Mouse (Mus musculus) forebrain, embryonic 13.5 days (tissue): ENCODE measurements around the gene Bpifa6. TPM values are rescaled to one million over a fixed set of nuclear protein-coding genes. Genes with fewer than 3 reads are reported as not detected.

Source experiments
- ATAC-seq: fragments of 200-750 bp; cut with Nextera tagmentation; 2 replicates; pipeline ENCODE4 v1.8.0; 2017
- H3K27ac ChIP-seq: fragments of 300-500 bp; sonication (generic); 2 replicates; pipeline ENCODE4 v1.5.1; 2015; ENCODE audit warnings: inconsistent platforms, mild to moderate bottlenecking, moderate library complexity
- H3K27me3 ChIP-seq: fragments of 300-500 bp; sonication (generic); 2 replicates; pipeline ENCODE4 v1.6.1; 2015; ENCODE audit warnings: mild to moderate bottlenecking, inconsistent platforms
- H3K36me3 ChIP-seq: fragments of 300-500 bp; sonication (generic); 2 replicates; pipeline ENCODE4 v1.6.1; 2015; ENCODE audit warnings: mild to moderate bottlenecking, inconsistent platforms; ENCODE audit not compliant: poor library complexity, severe bottlenecking
- H3K4me1 ChIP-seq: fragments of 300-500 bp; sonication (generic); 2 replicates; pipeline ENCODE4 v1.6.1; 2015; ENCODE audit warnings: inconsistent platforms
- H3K4me2 ChIP-seq: fragments of 300-500 bp; sonication (generic); 2 replicates; pipeline ENCODE4 v1.6.1; 2015; ENCODE audit warnings: inconsistent platforms, mild to moderate bottlenecking, moderate library complexity
- H3K4me3 ChIP-seq: fragments of 300-500 bp; sonication (generic); 2 replicates; pipeline ENCODE4 v1.5.1; 2015; ENCODE audit warnings: mild to moderate bottlenecking, inconsistent platforms
- H3K9ac ChIP-seq: fragments of 300-500 bp; sonication (generic); 2 replicates; pipeline ENCODE4 v1.6.1; 2015; ENCODE audit warnings: mild to moderate bottlenecking, inconsistent platforms
- H3K9me3 ChIP-seq: fragments of 300-500 bp; sonication (generic); replicated peaks from 2 replicates; pipeline ENCODE4 v1.6.1; 2016; ENCODE audit warnings: inconsistent platforms
- WGBS: fragments of 180-500 bp; shearing (Covaris S2); methylation state at CpG from one replicate; pipeline ENCODE4 v1.1.7; 2015; 5-methylcytosine and 5-hydroxymethylcytosine counted together
- polyA plus RNA-seq: library from polyadenylated mRNA; unstranded; fragments of >200 nt; fragmentation: Nextera tagmentation; extraction: Ambion mirVana; gene quantifications from 2 replicates; pipeline ENCODE4 v1.2.1, GENCODE M21; 2015

Gene Bpifa6
- polyA plus RNA-seq = not detected in 2 replicates

DNA sequence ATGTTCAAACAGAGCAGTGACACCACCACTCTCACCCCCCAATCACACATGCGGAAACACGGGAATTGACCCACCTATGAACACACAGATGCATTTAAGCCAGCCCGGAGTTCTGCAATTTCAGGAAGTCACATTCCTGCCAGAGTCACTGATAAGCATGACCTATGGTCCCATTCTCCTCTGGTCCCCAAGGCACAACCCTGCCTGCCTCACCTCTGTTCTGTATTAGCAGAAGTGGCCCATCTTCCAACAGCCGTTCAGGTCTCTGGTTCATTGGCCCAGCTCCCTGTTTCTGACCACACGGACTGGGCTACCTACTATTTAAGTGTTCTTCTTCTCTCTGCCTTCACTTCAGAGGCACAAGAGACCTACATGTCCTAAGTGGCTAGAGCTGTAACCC, at the start of gene Bpifa6:
Bpifa6 (plus strand) TSS at position 364 of the 400 bp plus-strand sequence.
- ATAC-seq = no peak
- H3K9me3 ChIP-seq = no peaks in the 10 kb centered on the region

DNA sequence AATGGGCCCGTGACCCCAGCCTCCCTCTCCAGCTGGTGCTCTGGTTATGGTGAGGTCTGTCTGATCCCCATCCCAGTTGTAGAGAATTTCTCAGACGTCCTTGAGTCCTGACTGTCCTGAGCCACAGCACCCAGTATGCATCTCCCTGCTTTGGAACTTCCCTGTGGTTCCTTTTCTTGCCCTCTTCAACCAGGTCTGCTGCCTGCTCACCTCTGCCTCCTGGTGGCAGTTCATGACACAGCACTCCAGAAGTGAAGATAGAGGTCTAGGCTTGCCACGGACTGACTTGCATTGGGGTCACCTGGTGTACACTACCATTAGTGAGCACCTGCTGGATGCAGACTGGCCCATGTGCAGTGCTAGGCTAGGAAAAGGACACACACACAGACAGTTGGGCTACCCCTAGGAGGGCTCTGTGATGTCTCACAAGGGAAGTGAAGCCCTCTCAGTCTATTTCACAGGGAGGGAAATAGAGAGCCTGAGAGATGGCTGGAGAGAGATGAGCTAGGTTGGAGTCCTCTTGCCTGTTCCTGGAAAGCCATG, 44.8 kb upstream of the Bpifa6 start:
- Histone ChIP-seq H3K27me3 (no peaks in the 10 kb centered on the region), H3K4me2 (no peak overlapping the region), H3K4me3 (no peak overlapping the region), H3K9ac (no peak overlapping the region), H3K36me3 (no peaks in the 10 kb centered on the region), H3K27ac (no peak overlapping the region), H3K4me1 (peaks cover 7% of the 10 kb centered on the region), H3K9me3 (no peaks in the 10 kb centered on the region)
- WGBS = 42% methylated on average over 3 of the region's 3 CpGs
- ATAC-seq = no peak

More for the DNA sequence above, at the start of gene Bpifa6:
- no peaks in the 10 kb centered on the region for H3K36me3 ChIP-seq
- no peaks in the 10 kb centered on the region for H3K27me3 ChIP-seq
- no peak within 1 kb of the TSS for H3K27ac ChIP-seq
- H3K4me2 ChIP-seq = no peak within 1 kb of the TSS
- no peak within 1 kb of the TSS for H3K9ac ChIP-seq
- WGBS = 91% methylated on average over 5 of the region's 5 CpGs
- no peaks in the 10 kb centered on the region for H3K4me1 ChIP-seq
- H3K4me3 ChIP-seq = no peak within 1 kb of the TSS

DNA sequence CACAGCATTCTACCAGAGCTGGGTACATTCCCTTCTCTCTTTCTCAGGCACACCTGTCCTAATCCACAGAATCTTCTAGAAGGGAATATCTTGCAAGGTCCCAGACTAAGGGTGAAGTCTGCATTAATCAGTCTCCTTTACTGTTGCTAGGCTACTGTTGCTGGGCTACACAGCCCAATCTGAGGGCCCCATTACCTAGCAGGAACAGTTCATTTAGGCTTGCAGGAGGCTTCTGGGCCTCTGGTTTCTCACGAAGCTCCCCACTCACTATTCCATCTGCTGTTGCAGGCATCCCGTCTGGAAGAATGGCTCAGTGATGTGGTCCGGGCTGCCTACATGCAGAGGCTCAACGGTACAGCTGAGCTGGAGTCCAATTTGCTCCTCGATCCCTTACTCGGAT, 43.6 kb upstream of the Bpifa6 start:
- H3K36me3 ChIP-seq = no peaks in the 10 kb centered on the region
- no peak overlapping the region for H3K4me2 ChIP-seq
- H3K4me3 ChIP-seq = no peak overlapping the region
- H3K27me3 ChIP-seq = no peaks in the 10 kb centered on the region
- H3K27ac ChIP-seq = peak overlapping the region; percentile 35; the same call in 1 of the 2 replicates
- H3K9ac ChIP-seq = no peak overlapping the region
- H3K4me1 ChIP-seq = peaks cover 7% of the 10 kb centered on the region
- 48% methylated on average over 6 of the region's 6 CpGs for WGBS
- H3K9me3 ChIP-seq = no peaks in the 10 kb centered on the region
- peak; percentile 55; the same call in 1 of the 2 replicates for ATAC-seq

DNA sequence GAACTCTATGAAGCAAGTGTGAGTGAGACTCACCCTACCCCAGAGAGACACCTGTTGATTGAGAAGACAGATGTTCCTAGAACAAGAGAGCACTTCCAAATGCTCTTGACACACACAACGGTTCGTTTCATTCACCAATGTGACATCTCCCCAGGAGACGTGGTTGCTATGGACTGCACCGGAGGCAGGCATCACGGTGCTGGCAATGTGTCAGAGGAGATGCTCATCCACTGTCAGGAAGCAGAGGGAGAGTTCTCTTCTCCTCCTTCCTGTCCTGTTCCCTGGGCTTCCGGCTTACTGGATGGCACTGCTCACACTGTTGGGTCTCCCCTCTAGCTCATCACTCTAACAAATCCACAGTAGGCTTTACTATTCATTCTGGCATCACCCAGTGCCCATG, 41.4 kb upstream of the Bpifa6 start:
- Histone ChIP-seq H3K36me3 (no peaks in the 10 kb centered on the region), H3K9me3 (no peaks in the 10 kb centered on the region), H3K9ac (no peak overlapping the region), H3K4me2 (no peak overlapping the region), H3K27me3 (no peaks in the 10 kb centered on the region), H3K4me1 (peaks cover 7% of the 10 kb centered on the region), H3K27ac (no peak overlapping the region), H3K4me3 (no peak overlapping the region)
- no peak for ATAC-seq
- WGBS = 78% methylated on average over 6 of the region's 6 CpGs

DNA sequence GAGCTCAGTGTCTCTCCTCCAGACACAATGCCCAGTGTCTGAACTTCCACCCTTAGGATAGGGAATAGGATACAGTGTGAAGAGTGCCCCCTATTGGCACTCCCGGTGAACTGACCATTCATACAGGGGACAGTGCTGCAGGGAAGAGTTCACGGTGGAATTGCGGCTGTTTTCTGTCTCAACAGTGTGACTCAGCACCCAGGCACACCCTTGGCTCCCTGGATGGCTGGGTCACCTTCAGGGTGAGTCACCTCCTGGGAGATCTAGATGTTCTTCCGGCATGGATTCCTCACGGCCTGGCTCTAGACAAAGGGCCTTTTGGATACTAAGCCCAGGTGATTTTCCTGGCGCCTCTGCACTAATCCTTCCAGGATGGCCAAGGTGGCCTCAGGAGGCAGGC, 39.4 kb upstream of the Bpifa6 start:
- WGBS = 88% methylated on average over 6 of the region's 6 CpGs
- Histone ChIP-seq H3K4me2 (no peak overlapping the region), H3K36me3 (no peaks in the 10 kb centered on the region), H3K4me1 (peaks cover 7% of the 10 kb centered on the region), H3K9ac (no peak overlapping the region), H3K27me3 (no peaks in the 10 kb centered on the region), H3K4me3 (no peak overlapping the region), H3K27ac (no peak overlapping the region), H3K9me3 (no peaks in the 10 kb centered on the region)
- ATAC-seq = no peak

DNA sequence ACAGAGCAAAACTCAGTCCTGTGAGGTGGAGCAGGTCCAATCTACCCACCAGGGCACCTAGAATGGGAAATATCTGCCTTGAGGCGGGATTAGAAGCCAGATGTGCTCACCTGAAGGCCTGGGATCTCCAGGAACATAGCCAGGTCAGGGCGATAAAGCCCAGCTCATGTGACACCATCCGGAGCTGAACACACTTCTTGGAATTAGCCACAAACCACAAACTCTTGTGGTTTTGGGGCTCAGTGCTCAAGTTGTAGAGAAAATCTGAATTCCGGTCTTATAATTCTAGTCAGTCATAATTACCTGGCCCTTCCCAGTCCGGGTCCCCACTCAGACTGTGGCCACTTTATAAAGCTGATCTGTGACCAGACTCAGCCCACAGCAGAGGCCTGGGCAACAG, 36.9 kb upstream of the Bpifa6 start, which contains the start of gene Bpifb4:
Bpifb4 (plus strand) TSS at position 370 of the 400 bp plus-strand sequence.
- H3K9ac ChIP-seq = no peak within 1 kb of the TSS
- no peak within 1 kb of the TSS for H3K27ac ChIP-seq
- no peaks in the 10 kb centered on the region for H3K9me3 ChIP-seq
- no peaks in the 10 kb centered on the region for H3K36me3 ChIP-seq
- ATAC-seq = no peak
- no peak within 1 kb of the TSS for H3K4me2 ChIP-seq
- H3K4me1 ChIP-seq = no peaks in the 10 kb centered on the region
- WGBS = 88% methylated on average over 5 of the region's 5 CpGs
- H3K27me3 ChIP-seq = no peaks in the 10 kb centered on the region
- no peak within 1 kb of the TSS for H3K4me3 ChIP-seq

DNA sequence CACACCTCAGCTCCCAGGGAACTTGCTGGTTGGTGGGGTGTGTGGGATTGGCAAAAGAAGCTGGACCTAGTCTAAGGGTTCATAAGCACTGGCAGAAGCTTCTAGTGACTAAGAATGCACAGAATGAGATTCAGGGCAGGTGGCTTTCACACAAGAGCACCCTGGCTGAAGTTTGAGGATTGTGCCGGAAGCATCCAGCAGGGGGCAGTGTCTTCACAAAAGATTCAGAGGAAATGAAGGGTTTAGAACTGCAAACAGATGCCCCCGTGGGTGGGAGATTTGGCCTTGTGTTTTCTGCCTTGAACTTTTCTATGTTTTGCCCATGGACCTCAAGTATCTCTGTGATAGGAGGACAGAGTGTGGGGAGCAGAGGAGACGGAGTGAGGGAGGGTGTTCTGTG, 31.2 kb upstream of the Bpifa6 start:
- no peak overlapping the region for H3K4me3 ChIP-seq
- no peaks in the 10 kb centered on the region for H3K36me3 ChIP-seq
- WGBS = 45% methylated on average over 3 of the region's 3 CpGs
- no peaks in the 10 kb centered on the region for H3K4me1 ChIP-seq
- H3K9ac ChIP-seq = no peak overlapping the region
- no peak overlapping the region for H3K4me2 ChIP-seq
- H3K27me3 ChIP-seq = no peaks in the 10 kb centered on the region
- no peak overlapping the region for H3K27ac ChIP-seq
- no peaks in the 10 kb centered on the region for H3K9me3 ChIP-seq
- no peak for ATAC-seq

DNA sequence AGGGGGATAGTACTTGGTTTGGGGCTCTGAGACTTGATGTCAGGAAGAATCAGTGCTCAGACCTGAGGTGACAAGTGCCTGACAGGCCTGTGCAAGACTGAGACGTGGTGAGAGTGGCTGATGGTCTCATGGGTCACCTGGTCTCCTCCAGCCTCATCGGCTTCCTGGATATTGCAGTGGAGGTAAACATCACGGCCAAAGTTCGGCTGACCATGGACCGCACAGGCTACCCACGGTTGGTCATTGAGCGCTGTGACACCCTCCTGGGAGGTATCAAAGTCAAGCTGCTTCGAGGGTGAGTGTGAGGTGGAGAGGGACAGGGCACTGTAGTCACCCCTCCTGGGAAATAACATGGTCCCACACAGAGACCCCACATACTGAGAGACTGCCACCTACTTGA, 30.2 kb upstream of the Bpifa6 start:
- 91% methylated on average over 8 of the region's 8 CpGs for WGBS
- Histone ChIP-seq H3K27ac (no peak overlapping the region), H3K9me3 (no peaks in the 10 kb centered on the region), H3K9ac (no peak overlapping the region), H3K4me2 (no peak overlapping the region), H3K36me3 (no peaks in the 10 kb centered on the region), H3K4me1 (no peaks in the 10 kb centered on the region), H3K4me3 (no peak overlapping the region), H3K27me3 (no peaks in the 10 kb centered on the region)
- no peak for ATAC-seq

DNA sequence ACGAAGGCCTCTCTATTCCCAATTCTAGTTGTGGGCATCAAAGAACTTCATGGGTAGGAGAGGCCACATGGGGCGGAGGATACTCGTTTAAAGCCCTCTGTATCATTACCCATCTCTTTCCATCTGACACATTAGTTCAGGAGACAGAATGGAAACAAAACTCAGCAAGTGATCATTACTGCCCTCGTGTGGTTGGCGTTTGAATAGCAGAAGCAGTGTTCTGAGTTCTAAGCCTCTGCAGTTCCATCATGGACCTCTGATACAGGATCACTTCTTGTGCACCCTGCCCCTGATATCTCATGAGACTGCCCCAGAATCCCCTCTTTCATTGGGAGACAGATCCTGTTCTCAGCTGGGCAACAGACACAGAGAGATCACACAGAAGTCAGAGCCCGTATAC, 21.8 kb upstream of the Bpifa6 start:
- Histone ChIP-seq H3K36me3 (no peaks in the 10 kb centered on the region), H3K27ac (no peak overlapping the region), H3K27me3 (no peaks in the 10 kb centered on the region), H3K4me3 (no peak overlapping the region), H3K9ac (no peak overlapping the region), H3K4me1 (no peaks in the 10 kb centered on the region), H3K4me2 (no peak overlapping the region), H3K9me3 (no peaks in the 10 kb centered on the region)
- ATAC-seq = no peak
- 28% methylated on average over 6 of the region's 6 CpGs for WGBS

DNA sequence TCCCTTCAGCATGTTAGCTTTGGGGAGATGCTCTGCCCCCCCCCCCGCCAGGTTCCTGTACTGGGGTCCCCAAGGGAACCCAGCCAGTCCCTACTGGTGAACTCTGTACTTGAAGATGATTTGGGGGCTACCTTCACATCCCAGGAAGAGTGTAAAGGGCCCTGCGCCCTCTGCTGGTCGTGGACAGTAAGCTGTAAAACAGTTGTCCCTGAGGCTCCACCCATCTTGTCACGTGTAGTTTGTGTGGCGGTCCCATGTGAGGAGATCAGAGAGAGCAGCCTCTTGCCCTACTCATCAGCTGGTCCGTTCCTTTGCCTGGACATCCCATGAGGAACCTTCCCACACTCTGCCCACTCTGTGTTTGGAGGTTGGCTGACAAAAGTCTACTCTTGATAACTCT, 20.9 kb upstream of the Bpifa6 start:
- no peak overlapping the region for H3K27ac ChIP-seq
- H3K27me3 ChIP-seq = no peaks in the 10 kb centered on the region
- H3K9me3 ChIP-seq = no peaks in the 10 kb centered on the region
- WGBS = 6% methylated on average over 6 of the region's 6 CpGs
- H3K4me3 ChIP-seq = no peak overlapping the region
- H3K9ac ChIP-seq = no peak overlapping the region
- no peak for ATAC-seq
- no peaks in the 10 kb centered on the region for H3K36me3 ChIP-seq
- H3K4me1 ChIP-seq = no peaks in the 10 kb centered on the region
- H3K4me2 ChIP-seq = peak overlapping the region; percentile 36

DNA sequence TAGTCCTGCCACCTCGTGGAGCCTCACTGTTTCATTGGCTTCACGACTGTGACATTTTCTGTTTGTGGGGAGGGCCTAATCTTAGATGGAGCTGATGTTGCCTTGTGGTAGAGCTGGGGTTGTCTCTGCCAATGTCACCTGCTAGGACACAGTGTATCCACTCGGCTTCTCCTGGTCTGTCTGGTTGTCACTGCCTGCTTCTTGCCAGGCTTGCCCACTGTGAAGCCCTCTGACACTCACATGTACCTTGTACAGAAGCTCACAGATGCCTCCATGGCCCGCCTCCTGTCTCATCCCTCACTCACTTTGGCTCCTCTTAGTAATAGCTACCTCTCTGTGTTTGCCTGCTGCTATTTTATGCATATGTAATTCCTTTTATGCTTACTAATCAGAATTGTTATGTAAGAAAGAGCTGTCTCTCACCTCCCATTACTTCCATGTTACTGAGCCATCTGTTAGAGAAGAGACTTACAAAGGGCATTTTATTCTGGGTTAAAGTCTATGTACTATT, 11.9 kb upstream of the Bpifa6 start:
- no peak overlapping the region for H3K4me2 ChIP-seq
- WGBS = 76% methylated on average over 4 of the region's 4 CpGs
- no peaks in the 10 kb centered on the region for H3K4me1 ChIP-seq
- H3K27ac ChIP-seq = no peak overlapping the region
- H3K4me3 ChIP-seq = no peak overlapping the region
- no peaks in the 10 kb centered on the region for H3K27me3 ChIP-seq
- no peaks in the 10 kb centered on the region for H3K9me3 ChIP-seq
- no peak; the same call in 1 of the 2 replicates for ATAC-seq
- H3K36me3 ChIP-seq = no peaks in the 10 kb centered on the region
- H3K9ac ChIP-seq = no peak overlapping the region

DNA sequence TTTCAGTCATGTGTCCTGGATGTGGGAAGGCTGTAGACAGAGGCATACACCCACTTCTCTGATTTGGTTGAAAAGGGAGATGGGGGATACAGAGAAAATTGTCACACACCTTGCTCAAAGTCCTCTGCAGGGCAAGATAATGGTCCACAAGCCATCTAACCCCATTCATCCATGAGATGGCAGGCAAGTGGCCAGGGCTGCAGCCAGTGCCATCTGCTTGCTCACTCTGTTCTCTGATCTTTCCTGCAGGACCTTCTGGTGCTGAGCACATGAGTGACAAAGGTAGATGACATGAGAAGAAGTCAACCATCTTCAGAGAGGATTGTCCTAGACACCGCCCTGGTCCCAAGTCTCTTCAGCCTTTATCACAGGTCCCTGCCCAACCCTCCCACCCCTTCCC, 11.4 kb upstream of the Bpifa6 start:
- Histone ChIP-seq H3K4me1 (no peaks in the 10 kb centered on the region), H3K27me3 (no peaks in the 10 kb centered on the region), H3K4me2 (no peak overlapping the region), H3K9me3 (no peaks in the 10 kb centered on the region), H3K36me3 (no peaks in the 10 kb centered on the region), H3K9ac (no peak overlapping the region), H3K27ac (no peak overlapping the region), H3K4me3 (no peak overlapping the region)
- 92% methylated on average over 1 of the region's 1 CpGs for WGBS
- ATAC-seq = no peak

DNA sequence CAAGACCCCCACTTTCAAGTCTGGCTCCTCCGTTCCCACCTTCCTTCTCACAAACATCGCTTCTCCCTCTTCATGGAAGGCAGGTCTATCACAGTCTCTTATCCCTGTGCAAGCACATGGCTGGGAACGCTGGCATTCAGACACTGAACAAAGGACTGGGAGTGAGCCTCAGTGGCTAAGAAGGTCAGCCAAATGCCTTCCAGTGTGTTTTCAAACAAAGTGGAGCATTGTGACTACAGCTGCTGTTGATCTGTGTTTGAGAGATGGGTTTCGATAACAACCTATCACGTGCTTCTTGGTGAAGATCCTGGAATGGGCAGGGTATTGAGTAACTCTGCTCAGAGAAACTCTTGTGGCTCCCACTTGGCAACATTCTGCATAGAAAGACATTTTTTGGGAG, 4.5 kb upstream of the Bpifa6 start:
- H3K9ac ChIP-seq = no peak overlapping the region
- H3K4me2 ChIP-seq = no peak overlapping the region
- H3K4me3 ChIP-seq = no peak overlapping the region
- WGBS = 61% methylated on average over 5 of the region's 5 CpGs
- H3K9me3 ChIP-seq = no peaks in the 10 kb centered on the region
- ATAC-seq = no peak
- H3K27ac ChIP-seq = no peak overlapping the region
- H3K27me3 ChIP-seq = no peaks in the 10 kb centered on the region
- H3K36me3 ChIP-seq = no peaks in the 10 kb centered on the region
- no peaks in the 10 kb centered on the region for H3K4me1 ChIP-seq
